Mouse (Mus musculus): ENCODE results near the gene Map10. TPM values are rescaled to one million over a fixed set of nuclear protein-coding genes. Genes with fewer than 3 reads are reported as not detected.

Map10 gene
- polyA plus RNA-seq, 1 experiment = 5.0 TPM

GRCm38 (mm10) chr8:125699391-125700025 is 29.9 kb downstream of the Map10 start:
- no peaks in the 10 kb centered on the region for H3K36me3 ChIP-seq (ENCODE audit: control insufficient read depth, insufficient read depth, low read length, poor library complexity, severe bottlenecking)
- H3K9me3 ChIP-seq (replicated peaks; ENCODE audit: control insufficient read depth, insufficient read depth, low read length, poor library complexity, severe bottlenecking) = peaks cover 42% of the 10 kb centered on the region
- H3K4me3 ChIP-seq (ENCODE audit: low read depth, low read length) = no peak overlapping the region
- peaks cover 7% of the 10 kb centered on the region for H3K4me1 ChIP-seq (ENCODE audit: control insufficient read depth, insufficient read depth, low read length)
- peak overlapping the region; percentile 99 for H3K27ac ChIP-seq (ENCODE audit: insufficient read depth, low read length)
- TF ChIP-seq EP300 (IDR thresholded peaks at IDR 0.05; ENCODE audit: insufficient read depth, low read depth, low read length) (peak; percentile 62; the same call in 1 of the 2 replicates), CTCF (IDR thresholded peaks at IDR 0.05; ENCODE audit: low read depth, low read length) (no peak)
- H3K27me3 ChIP-seq (ENCODE audit: control insufficient read depth, insufficient read depth, low read length, poor library complexity, severe bottlenecking) = no peaks in the 10 kb centered on the region
- no peak overlapping the region for H3K9ac ChIP-seq (ENCODE audit: low read depth, poor library complexity, severe bottlenecking)

GRCm38 (mm10) chr8:125700407-125700806 is 30.8 kb downstream of the Map10 start:
- peak overlapping the region; percentile 98 for H3K27ac ChIP-seq (ENCODE audit: insufficient read depth, low read length)
- TF ChIP-seq POLR2A (IDR thresholded peaks at IDR 0.05; ENCODE audit: insufficient read depth, low read length) (no peak), EP300 (IDR thresholded peaks at IDR 0.05; ENCODE audit: insufficient read depth, low read depth, low read length) (peak; percentile 99), CTCF (IDR thresholded peaks at IDR 0.05; ENCODE audit: low read depth, low read length) (no peak)

DNA sequence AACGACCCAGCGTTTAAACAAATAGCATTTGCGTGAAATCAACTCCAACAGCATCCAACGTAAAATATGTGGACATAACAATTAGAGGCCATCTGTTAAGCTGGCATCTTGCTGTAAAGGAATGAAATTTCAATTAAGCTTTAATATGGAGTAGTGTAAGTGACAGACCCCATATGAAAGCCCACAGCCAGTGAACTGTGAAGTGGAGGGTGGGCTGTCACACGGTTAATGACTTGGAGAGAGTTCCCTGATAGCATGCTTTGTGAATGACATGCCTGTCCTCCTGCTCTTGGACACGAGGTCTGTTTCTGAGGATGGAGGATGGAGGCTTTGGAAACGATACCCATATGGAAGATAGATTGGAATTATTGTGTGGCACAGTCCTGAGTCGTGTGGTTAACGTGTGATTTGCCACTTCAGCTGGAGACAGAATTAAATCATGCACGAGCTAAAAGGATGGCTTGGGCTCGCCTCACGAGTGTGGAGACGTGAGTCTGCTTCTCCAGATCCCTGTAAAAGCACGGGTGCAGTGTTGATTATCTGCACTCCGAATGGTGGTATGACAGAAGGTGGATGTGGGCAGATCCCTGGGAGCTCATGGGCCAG is 33.4 kb downstream of the Map10 start:
- H3K9ac ChIP-seq (ENCODE audit: low read depth, poor library complexity, severe bottlenecking) = no peak overlapping the region
- H3K36me3 ChIP-seq (ENCODE audit: control insufficient read depth, insufficient read depth, low read length, poor library complexity, severe bottlenecking) = no peaks in the 10 kb centered on the region
- TF ChIP-seq CTCF (IDR thresholded peaks at IDR 0.05; ENCODE audit: low read depth, low read length) = no peak
- no peak for TF ChIP-seq POLR2A (IDR thresholded peaks at IDR 0.05; ENCODE audit: insufficient read depth, low read length)
- no peak for TF ChIP-seq EP300 (IDR thresholded peaks at IDR 0.05; ENCODE audit: insufficient read depth, low read depth, low read length)
- H3K27ac ChIP-seq (ENCODE audit: insufficient read depth, low read length) = no peak overlapping the region
- no peaks in the 10 kb centered on the region for H3K27me3 ChIP-seq (ENCODE audit: control insufficient read depth, insufficient read depth, low read length, poor library complexity, severe bottlenecking)
- peaks cover 12% of the 10 kb centered on the region for H3K9me3 ChIP-seq (replicated peaks; ENCODE audit: control insufficient read depth, insufficient read depth, low read length, poor library complexity, severe bottlenecking)
- peaks cover 7% of the 10 kb centered on the region for H3K4me1 ChIP-seq (ENCODE audit: control insufficient read depth, insufficient read depth, low read length)
- no peak overlapping the region for H3K4me3 ChIP-seq (ENCODE audit: low read depth, low read length)

More at GRCm38 (mm10) chr8:125700407-125700806, 30.8 kb downstream of the Map10 start:
- Histone ChIP-seq H3K9me3 (replicated peaks; ENCODE audit: control insufficient read depth, insufficient read depth, low read length, poor library complexity, severe bottlenecking) (peaks cover 36% of the 10 kb centered on the region), H3K9ac (ENCODE audit: low read depth, poor library complexity, severe bottlenecking) (no peak overlapping the region), H3K27me3 (ENCODE audit: control insufficient read depth, insufficient read depth, low read length, poor library complexity, severe bottlenecking) (no peaks in the 10 kb centered on the region), H3K4me1 (ENCODE audit: control insufficient read depth, insufficient read depth, low read length) (peaks cover 7% of the 10 kb centered on the region), H3K36me3 (ENCODE audit: control insufficient read depth, insufficient read depth, low read length, poor library complexity, severe bottlenecking) (no peaks in the 10 kb centered on the region), H3K4me3 (ENCODE audit: low read depth, low read length) (no peak overlapping the region)

DNA sequence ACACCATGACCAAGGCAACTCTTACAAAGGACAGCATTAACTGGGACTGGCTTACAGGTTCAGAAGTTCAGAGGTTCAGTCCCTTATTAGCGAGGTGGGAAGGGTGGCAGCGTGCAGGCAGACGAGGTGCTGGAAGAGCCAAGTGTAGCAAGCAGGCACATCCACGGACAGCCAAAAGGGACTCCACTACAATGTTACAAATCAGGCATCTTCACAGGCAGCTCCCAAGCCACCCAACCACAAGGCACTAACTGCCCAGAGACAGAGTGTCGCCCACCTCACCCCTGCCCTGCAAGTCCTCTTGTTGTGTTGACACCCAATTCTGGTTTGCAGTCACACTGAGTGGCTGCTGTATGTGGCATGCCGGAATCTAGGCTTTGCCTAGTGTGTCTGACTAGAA is 34.8 kb downstream of the Map10 start:
- TF ChIP-seq EP300 (IDR thresholded peaks at IDR 0.05; ENCODE audit: insufficient read depth, low read depth, low read length) (no peak), POLR2A (IDR thresholded peaks at IDR 0.05; ENCODE audit: insufficient read depth, low read length) (no peak), CTCF (IDR thresholded peaks at IDR 0.05; ENCODE audit: low read depth, low read length) (no peak)
- H3K9me3 ChIP-seq (replicated peaks; ENCODE audit: control insufficient read depth, insufficient read depth, low read length, poor library complexity, severe bottlenecking) = no peaks in the 10 kb centered on the region
- no peak overlapping the region for H3K9ac ChIP-seq (ENCODE audit: low read depth, poor library complexity, severe bottlenecking)
- H3K27me3 ChIP-seq (ENCODE audit: control insufficient read depth, insufficient read depth, low read length, poor library complexity, severe bottlenecking) = no peaks in the 10 kb centered on the region
- no peaks in the 10 kb centered on the region for H3K36me3 ChIP-seq (ENCODE audit: control insufficient read depth, insufficient read depth, low read length, poor library complexity, severe bottlenecking)
- H3K27ac ChIP-seq (ENCODE audit: insufficient read depth, low read length) = no peak overlapping the region
- H3K4me3 ChIP-seq (ENCODE audit: low read depth, low read length) = peak overlapping the region; percentile 0; the same call in 1 of the 2 replicates
- peaks cover 7% of the 10 kb centered on the region for H3K4me1 ChIP-seq (ENCODE audit: control insufficient read depth, insufficient read depth, low read length)

- peaks cover 5% of the 10 kb centered on the region for H3K4me1 ChIP-seq (ENCODE audit: control insufficient read depth, insufficient read depth, low read length)
- H3K9ac ChIP-seq (ENCODE audit: low read depth, poor library complexity, severe bottlenecking) = no peak overlapping the region
- no peak overlapping the region for H3K4me3 ChIP-seq (ENCODE audit: low read depth, low read length)
- no peaks in the 10 kb centered on the region for H3K36me3 ChIP-seq (ENCODE audit: control insufficient read depth, insufficient read depth, low read length, poor library complexity, severe bottlenecking)
- H3K27me3 ChIP-seq (ENCODE audit: control insufficient read depth, insufficient read depth, low read length, poor library complexity, severe bottlenecking) = no peaks in the 10 kb centered on the region
- H3K27ac ChIP-seq (ENCODE audit: insufficient read depth, low read length) = no peak overlapping the region
- no peak for TF ChIP-seq CTCF (IDR thresholded peaks at IDR 0.05; ENCODE audit: low read depth, low read length)
- no peak for TF ChIP-seq EP300 (IDR thresholded peaks at IDR 0.05; ENCODE audit: insufficient read depth, low read depth, low read length)
- no peak for TF ChIP-seq POLR2A (IDR thresholded peaks at IDR 0.05; ENCODE audit: insufficient read depth, low read length)
- no peaks in the 10 kb centered on the region for H3K9me3 ChIP-seq (replicated peaks; ENCODE audit: control insufficient read depth, insufficient read depth, low read length, poor library complexity, severe bottlenecking)
Observed at GRCm38 (mm10) chr8:125705816-125706215, 36.2 kb downstream of the Map10 start.

DNA sequence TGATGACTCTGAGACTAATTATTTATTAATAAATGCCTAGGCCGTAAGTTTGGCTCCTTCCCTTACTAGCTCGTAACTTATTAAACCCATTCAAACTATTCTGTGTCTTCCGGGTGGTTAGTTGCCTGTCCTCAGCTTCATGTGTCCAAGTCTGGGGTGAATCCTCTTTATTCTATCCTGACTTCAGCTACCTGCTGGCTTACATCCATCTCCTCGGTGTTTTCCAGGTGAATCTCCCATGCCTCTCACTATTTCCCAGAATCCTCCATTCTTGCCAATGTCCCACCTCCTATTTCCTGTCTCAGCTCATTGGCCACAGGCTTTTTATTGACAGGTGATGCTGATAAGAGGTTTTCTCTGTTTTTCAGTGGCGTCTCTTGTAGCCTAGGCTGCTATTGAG is 39.6 kb downstream of the Map10 start:
- no peaks in the 10 kb centered on the region for H3K9me3 ChIP-seq (replicated peaks; ENCODE audit: control insufficient read depth, insufficient read depth, low read length, poor library complexity, severe bottlenecking)
- H3K27ac ChIP-seq (ENCODE audit: insufficient read depth, low read length) = no peak overlapping the region
- no peaks in the 10 kb centered on the region for H3K27me3 ChIP-seq (ENCODE audit: control insufficient read depth, insufficient read depth, low read length, poor library complexity, severe bottlenecking)
- H3K4me1 ChIP-seq (ENCODE audit: control insufficient read depth, insufficient read depth, low read length) = no peaks in the 10 kb centered on the region
- TF ChIP-seq CTCF (IDR thresholded peaks at IDR 0.05; ENCODE audit: low read depth, low read length) (no peak), EP300 (IDR thresholded peaks at IDR 0.05; ENCODE audit: insufficient read depth, low read depth, low read length) (no peak), POLR2A (IDR thresholded peaks at IDR 0.05; ENCODE audit: insufficient read depth, low read length) (no peak)
- no peak overlapping the region for H3K9ac ChIP-seq (ENCODE audit: low read depth, poor library complexity, severe bottlenecking)
- no peaks in the 10 kb centered on the region for H3K36me3 ChIP-seq (ENCODE audit: control insufficient read depth, insufficient read depth, low read length, poor library complexity, severe bottlenecking)
- H3K4me3 ChIP-seq (ENCODE audit: low read depth, low read length) = no peak overlapping the region

All from ES-Bruce4 (cell line).